8 mouse cellular contexts compared by ENCODE assay signal in genomic region chr8:123101735-123102685, GRCm38 (mm10). TPM values are rescaled to one million over a fixed set of nuclear protein-coding genes. Genes with fewer than 3 reads are reported as not detected.
DNase-seq lines count a peak whose midpoint lies in the region; ATAC-seq and TF ChIP-seq lines count a peak whose summit lies in the region.

Rpl13 (plus strand) TSS chr8:123102350.

- no peak for TF ChIP-seq EP300 in ES-Bruce4 (IDR thresholded peaks at IDR 0.05; ENCODE audit: insufficient read depth, low read depth, low read length)
- peak; percentile 38; the same call in 1 of the 2 replicates for TF ChIP-seq EP300 in liver, postnatal 0 days (IDR thresholded peaks at IDR 0.05; ENCODE audit: low read depth)

- TF ChIP-seq CTCF in ES-Bruce4 (IDR thresholded peaks at IDR 0.05; ENCODE audit: low read depth, low read length): no peak
- no peak for TF ChIP-seq CTCF in liver, postnatal 0 days (IDR thresholded peaks at IDR 0.05; ENCODE audit: low read depth)

- intact Hi-C loops in heart, postnatal 10 days (cut with DNase I): loop anchor here (5.0 kb wide), 1 partner anchor 60 kb away; the partner anchor contains the start of gene Ankrd11

- H3K9me3 ChIP-seq in ES-Bruce4 (replicated peaks; ENCODE audit: control insufficient read depth, insufficient read depth, low read length, poor library complexity, severe bottlenecking): no peaks in the 10 kb centered on the region
- no peaks in the 10 kb centered on the region for H3K9me3 ChIP-seq in forebrain, embryonic 13.5 days (replicated peaks)
- no peaks in the 10 kb centered on the region for H3K9me3 ChIP-seq in liver, postnatal 0 days (ENCODE audit: low read length)
- no peaks in the 10 kb centered on the region for H3K9me3 ChIP-seq in neural tube, embryonic 14.5 days (ENCODE audit: control insufficient read depth, low read length)

- no peaks in the 10 kb centered on the region for H3K4me1 ChIP-seq in ES-Bruce4 (ENCODE audit: control insufficient read depth, insufficient read depth, low read length)
- H3K4me1 ChIP-seq in forebrain, embryonic 13.5 days: peaks cover 18% of the 10 kb centered on the region
- peaks cover 12% of the 10 kb centered on the region for H3K4me1 ChIP-seq in liver, postnatal 0 days (ENCODE audit: insufficient read depth)
- peaks cover 11% of the 10 kb centered on the region for H3K4me1 ChIP-seq in neural tube, embryonic 14.5 days (ENCODE audit: control insufficient read depth, insufficient read depth, low read length)

- TF ChIP-seq POLR2A in ES-Bruce4 (IDR thresholded peaks at IDR 0.05; ENCODE audit: insufficient read depth, low read length): no peak

- peak within 1 kb of the TSS; percentile 97 for H3K9ac ChIP-seq in ES-Bruce4 (ENCODE audit: low read depth, poor library complexity, severe bottlenecking)
- peak within 1 kb of the TSS; percentile 99 for H3K9ac ChIP-seq in forebrain, embryonic 13.5 days
- H3K9ac ChIP-seq in liver, postnatal 0 days (replicated peaks): peak within 1 kb of the TSS; percentile 98
- peak within 1 kb of the TSS; percentile 92 for H3K9ac ChIP-seq in neural tube, embryonic 14.5 days (replicated peaks; ENCODE audit: low read depth, low read length)

- peak; percentile 95 for ATAC-seq in cerebellum, adult (ENCODE audit: insufficient number of reproducible peaks, low FRiP score, low TSS enrichment)
- peak; percentile 97 for ATAC-seq in forebrain, embryonic 13.5 days
- peak; percentile 95 for ATAC-seq in liver, postnatal 0 days
- ATAC-seq in neural tube, embryonic 14.5 days (ENCODE audit: low read depth): peak; percentile 96

- WGBS in forebrain, embryonic 13.5 days: 2% methylated on average over 56 of the region's 56 CpGs
- WGBS in large intestine, adult 2 months: 1% methylated on average over 56 of the region's 56 CpGs
- WGBS in liver, postnatal 0 days (ENCODE audit: insufficient replicate concordance): under 1% methylated on average over 55 of the region's 56 CpGs
- 2% methylated on average over 56 of the region's 56 CpGs for WGBS in neural tube, embryonic 14.5 days

- peak within 1 kb of the TSS; percentile 87 for H3K4me3 ChIP-seq in ES-Bruce4 (ENCODE audit: low read depth, low read length)
- H3K4me3 ChIP-seq in forebrain, embryonic 13.5 days: peak within 1 kb of the TSS; percentile 80
- H3K4me3 ChIP-seq in liver, postnatal 0 days (ENCODE audit: low read depth, low read length): peak within 1 kb of the TSS; percentile 89
- H3K4me3 ChIP-seq in neural tube, embryonic 14.5 days (ENCODE audit: low read depth, low read length): peak within 1 kb of the TSS; percentile 88

- peak within 1 kb of the TSS; percentile 83 for H3K4me2 ChIP-seq in forebrain, embryonic 13.5 days
- peak within 1 kb of the TSS; percentile 97 for H3K4me2 ChIP-seq in liver, postnatal 0 days (ENCODE audit: low read depth, low read length)
- peak within 1 kb of the TSS; percentile 87 for H3K4me2 ChIP-seq in neural tube, embryonic 14.5 days (ENCODE audit: low read depth, low read length)

- H3K27ac ChIP-seq in ES-Bruce4 (ENCODE audit: insufficient read depth, low read length): peak within 1 kb of the TSS; percentile 96
- peak within 1 kb of the TSS; percentile 93 for H3K27ac ChIP-seq in forebrain, embryonic 13.5 days
- peak within 1 kb of the TSS; percentile 95 for H3K27ac ChIP-seq in liver, postnatal 0 days (ENCODE audit: low read depth)
- H3K27ac ChIP-seq in neural tube, embryonic 14.5 days (ENCODE audit: low read depth, low read length): peak within 1 kb of the TSS; percentile 95

- no peaks in the 10 kb centered on the region for H3K27me3 ChIP-seq in ES-Bruce4 (ENCODE audit: control insufficient read depth, insufficient read depth, low read length, poor library complexity, severe bottlenecking)
- H3K27me3 ChIP-seq in forebrain, embryonic 13.5 days: no peaks in the 10 kb centered on the region
- no peaks in the 10 kb centered on the region for H3K27me3 ChIP-seq in liver, postnatal 0 days (ENCODE audit: insufficient read depth, low read length)
- H3K27me3 ChIP-seq in neural tube, embryonic 14.5 days (ENCODE audit: control insufficient read depth, insufficient read depth, low read length): no peaks in the 10 kb centered on the region

- H3K36me3 ChIP-seq in ES-Bruce4 (ENCODE audit: control insufficient read depth, insufficient read depth, low read length, poor library complexity, severe bottlenecking): peaks cover 33% of the 10 kb centered on the region
- H3K36me3 ChIP-seq in forebrain, embryonic 13.5 days (ENCODE audit: poor library complexity, severe bottlenecking): peaks cover 44% of the 10 kb centered on the region
- peaks cover 36% of the 10 kb centered on the region for H3K36me3 ChIP-seq in liver, postnatal 0 days (replicated peaks; ENCODE audit: insufficient read depth, low read length)
- H3K36me3 ChIP-seq in neural tube, embryonic 14.5 days (ENCODE audit: control insufficient read depth, insufficient read depth, low read length): peaks cover 36% of the 10 kb centered on the region

- peak; percentile 99 for DNase-seq in heart, postnatal 10 days
- peak; percentile 69 for DNase-seq in large intestine, adult 2 months (ENCODE audit: low read depth, low spot score)
- DNase-seq in liver, postnatal 0 days: peak; percentile 97
- peak; percentile 97 for DNase-seq in testis, postnatal 10 days (ENCODE audit: low spot score)

RNA-seq across cellular contexts. Expression of gene Rpl13, which starts in this region (rescaled TPM):
- 2,572 and 2,592 TPM in 2 replicates for polyA plus RNA-seq in ES-Bruce4 (2011; ENCODE audit: insufficient read depth, insufficient read length, low read depth, missing spikeins)
- 917 and 1,023 TPM in 2 replicates for polyA plus RNA-seq in forebrain, embryonic 13.5 days (2015; fragmentation: Nextera tagmentation; extraction: Ambion mirVana)
- 100 to 1,000 TPM; 536 to 545 TPM for total RNA-seq in heart, postnatal 10 days (2021)
- 1,989 and 2,281 TPM in 2 replicates for polyA plus RNA-seq in large intestine, adult 2 months (2012; rRNA removed)
- 811 and 871 TPM in 2 replicates for polyA plus RNA-seq in liver, postnatal 0 days (2015; fragmentation: Nextera tagmentation; extraction: Ambion mirVana)
- 775 and 913 TPM in 2 replicates for polyA plus RNA-seq in neural tube, embryonic 14.5 days (2014; fragmentation: Nextera tagmentation; extraction: Ambion mirVana)

Comparison
In these comparisons a context has a peak if more than half of its experiments do, and no peak if none do; other contexts are left out.
1. Peak in every context shown above with its lines: DNase-seq, ATAC-seq, H3K4me3 ChIP-seq and H3K27ac ChIP-seq.